Mouse (Mus musculus) G1E (cell line): Measurements from ENCODE around the gene Bcl2l12. TPM values are rescaled to one million over a fixed set of nuclear protein-coding genes. Genes with fewer than 3 reads are reported as not detected.
A peak's percentile ranks its signal among the peaks of the same experiment; 100 is the strongest.

Experiments used
- ATAC-seq: 2 replicates; pipeline ENCODE4 v1.8.0; 2016; ENCODE audit warnings: mild to moderate bottlenecking; ENCODE audit not compliant: insufficient number of reproducible peaks, poor library complexity, low FRiP score, severe bottlenecking; ENCODE audit errors: extremely low read depth
- DNase-seq: peaks from one replicate; pipeline ENCODE4 v3.0.0; 2012; ENCODE audit warnings: low spot score
- H3K27me3 ChIP-seq: 2 replicates; pipeline ENCODE4 v1.6.1; 2012; ENCODE audit warnings: mild to moderate bottlenecking, low read length, inconsistent platforms; ENCODE audit not compliant: insufficient read depth
- H3K36me3 ChIP-seq: replicated peaks from 2 replicates; pipeline ENCODE3; 2012; ENCODE audit warnings: mild to moderate bottlenecking, inconsistent platforms
- H3K4me1 ChIP-seq: 2 replicates; pipeline ENCODE4 v1.6.1; 2012; ENCODE audit warnings: low read depth, low read length, inconsistent platforms, mixed read lengths; ENCODE audit not compliant: insufficient read depth
- H3K4me3 ChIP-seq: 2 replicates; pipeline ENCODE4 v1.5.1; 2012; ENCODE audit warnings: low read depth, mild to moderate bottlenecking, inconsistent platforms, low read length, moderate library complexity, mixed read lengths
- H3K9me3 ChIP-seq: replicated peaks from 2 replicates; pipeline ENCODE4 v1.6.1; 2012; ENCODE audit warnings: inconsistent platforms
- CTCF ChIP-seq: IDR thresholded peaks from 2 replicates; pipeline ENCODE4 v1.5.1; 2012; ENCODE audit warnings: low read depth, low read length, inconsistent platforms, mixed read lengths
- GATA1 ChIP-seq: IDR thresholded peaks from 2 replicates; pipeline ENCODE4 v1.6.1; 2012; ENCODE audit warnings: borderline replicate concordance, low read length, inconsistent platforms, mixed read lengths
- GATA2 ChIP-seq: IDR thresholded peaks from 2 replicates; pipeline ENCODE4 v1.6.1; 2012; ENCODE audit warnings: low read depth, low read length, inconsistent platforms, borderline replicate concordance
- POLR2AphosphoS5 ChIP-seq: IDR thresholded peaks from 2 replicates; pipeline ENCODE4 v1.6.1; 2012; ENCODE audit warnings: low read depth, low read length, inconsistent platforms; ENCODE audit not compliant: insufficient replicate concordance
- TAL1 ChIP-seq: conservative IDR thresholded peaks from 2 replicates; pipeline ENCODE4 v1.6.1; 2012; ENCODE audit warnings: low read depth, low read length, inconsistent platforms, mixed read lengths
- polyA plus RNA-seq: library from polyadenylated mRNA; stranded (reverse); fragments of >175 nt; gene quantifications from 2 replicates; pipeline ENCODE4 v1.2.3, GENCODE M21; 2012
- total RNA-seq, 2 experiments: library from RNA; stranded (forward) in 1 of 2; stranded (reverse) in 1 of 2; fragments of 200-1000 nt in 1 of 2; fragments of >200 nt in 1 of 2; fragmentation: Nextera tagmentation in 1 of 2; gene quantifications; 2 replicates each; pipeline ENCODE4 v1.2.3; 2014 to 2017

Gene Bcl2l12
- total and polyA plus RNA-seq, 3 experiments: 11.1 to 74.6 (median 15.6) TPM

DNA sequence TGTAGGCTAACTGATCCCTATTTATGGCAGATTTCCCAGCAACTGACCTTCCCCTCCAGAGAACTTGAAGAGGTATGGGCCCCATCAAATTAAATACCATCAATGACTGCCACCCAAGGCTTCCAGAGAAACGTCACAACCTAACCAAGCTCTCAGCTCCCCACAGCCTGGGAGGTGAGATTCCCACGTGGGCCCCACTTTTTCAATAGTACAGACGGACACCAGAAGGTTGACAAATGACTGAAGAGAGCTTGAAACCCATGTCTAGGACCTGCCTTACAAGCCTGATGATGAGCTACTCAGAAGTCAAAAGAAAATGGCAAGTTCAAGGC is 13.7 kb downstream of the Bcl2l12 start:
- Histone ChIP-seq H3K4me3 (peak overlapping the region; percentile 98), H3K27me3 (no peaks in the 10 kb centered on the region), H3K4me1 (peaks cover 64% of the 10 kb centered on the region), H3K36me3 (peaks cover 69% of the 10 kb centered on the region), H3K9me3 (no peaks in the 10 kb centered on the region)
- DNase-seq (no peak), ATAC-seq (no peak)
- TF ChIP-seq TAL1: no peak
- TF ChIP-seq POLR2AphosphoS5: no peak
- TF ChIP-seq CTCF: no peak

DNA sequence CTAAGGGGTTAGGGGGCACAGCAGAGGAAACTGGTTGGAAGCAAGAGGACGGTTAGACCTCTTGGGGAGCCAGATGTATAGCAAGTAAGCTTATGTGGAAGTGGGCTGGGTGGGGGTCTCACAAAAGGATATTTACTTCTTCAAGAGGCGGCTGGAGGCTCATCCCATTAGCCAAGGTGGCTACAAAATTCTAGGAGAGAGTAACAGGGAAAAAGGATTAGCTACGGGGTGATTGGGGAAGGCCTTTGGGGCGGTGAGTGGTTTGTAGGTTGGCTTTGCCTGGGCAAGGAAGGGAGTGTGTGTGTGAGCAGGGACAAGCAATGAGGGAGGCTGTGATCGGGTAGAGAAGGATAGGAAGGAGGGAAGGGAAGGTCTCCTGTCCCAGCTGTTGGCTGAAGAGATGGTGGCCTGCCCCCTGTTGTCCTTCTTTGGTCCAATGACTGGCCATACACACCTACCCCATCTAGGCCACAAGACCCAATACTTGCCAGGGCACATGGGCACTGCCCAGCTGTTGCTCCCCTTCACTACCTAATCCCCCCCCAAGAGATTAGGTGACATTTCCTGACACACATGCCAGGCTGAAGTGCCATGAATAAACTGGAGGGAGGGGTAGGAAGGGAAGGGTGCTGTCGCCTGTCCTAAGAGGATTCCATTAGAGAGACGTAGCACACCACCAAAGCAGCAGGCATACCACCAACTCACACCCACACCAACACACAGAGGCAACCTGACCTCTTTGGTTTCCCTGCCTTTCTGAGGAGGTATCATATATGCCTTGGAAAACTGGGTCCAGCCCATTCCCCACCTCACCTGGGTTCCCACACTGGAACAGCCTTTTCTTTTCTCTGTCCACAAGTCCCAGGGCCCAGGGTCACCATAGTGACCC is 14.3 kb downstream of the Bcl2l12 start:
- DNase-seq: no peak
- Histone ChIP-seq H3K9me3 (no peaks in the 10 kb centered on the region), H3K4me3 (peak overlapping the region; percentile 98; the same call in 1 of the 2 replicates), H3K27me3 (no peaks in the 10 kb centered on the region), H3K36me3 (peaks cover 69% of the 10 kb centered on the region), H3K4me1 (peaks cover 65% of the 10 kb centered on the region)
- ATAC-seq: no peak
- TF ChIP-seq CTCF (no peak), GATA1 (no peak)

DNA sequence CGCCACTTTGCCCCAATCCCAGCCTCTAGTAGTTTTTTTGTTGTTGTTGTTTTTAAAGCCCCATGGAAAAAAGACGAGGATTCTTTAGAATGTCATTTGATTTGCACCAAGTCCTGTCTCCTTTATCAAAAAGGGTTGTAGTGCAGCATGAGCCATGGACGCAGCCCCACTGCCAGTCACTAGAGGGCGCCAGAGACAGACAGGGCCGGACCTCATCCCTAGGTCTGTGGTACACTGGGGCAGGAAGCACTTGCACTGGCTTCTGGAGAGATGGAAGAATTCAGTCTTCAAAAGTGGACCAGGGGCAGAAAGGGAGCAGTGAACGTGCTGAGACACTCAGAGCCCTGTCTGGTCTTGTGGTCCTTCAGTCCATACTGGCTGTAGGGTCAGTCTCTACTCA is 15.4 kb downstream of the Bcl2l12 start:
- Histone ChIP-seq H3K4me1 (peaks cover 64% of the 10 kb centered on the region), H3K4me3 (no peak overlapping the region), H3K27me3 (no peaks in the 10 kb centered on the region), H3K9me3 (no peaks in the 10 kb centered on the region), H3K36me3 (peaks cover 73% of the 10 kb centered on the region)
- TF ChIP-seq CTCF: peak; percentile 97
- TF ChIP-seq GATA2: no peak
- TF ChIP-seq TAL1: no peak
- no peak for ATAC-seq
- peak; percentile 68 for DNase-seq

DNA sequence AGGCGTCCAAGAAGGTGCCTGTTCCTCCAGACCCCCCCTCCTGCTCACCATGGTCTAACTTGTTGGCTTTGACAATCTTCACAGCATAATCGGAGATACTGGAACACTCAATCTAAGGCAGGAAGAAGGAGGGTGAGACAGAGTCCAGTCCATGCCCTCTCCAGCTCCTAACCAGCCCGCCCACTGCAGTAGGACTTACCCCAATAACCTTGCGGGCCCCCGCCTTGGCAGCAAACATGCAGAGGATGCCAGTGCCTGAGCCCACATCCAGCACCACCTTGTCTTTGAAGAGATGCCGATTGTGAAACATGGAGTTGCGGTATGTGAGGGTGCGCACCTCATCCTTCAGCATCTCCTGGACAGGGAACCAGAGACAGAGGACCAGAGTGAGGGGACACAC is 17.0 kb downstream of the Bcl2l12 start:
- Histone ChIP-seq H3K36me3 (peaks cover 86% of the 10 kb centered on the region), H3K27me3 (no peaks in the 10 kb centered on the region), H3K4me1 (peaks cover 65% of the 10 kb centered on the region), H3K9me3 (no peaks in the 10 kb centered on the region), H3K4me3 (no peak overlapping the region)
- ATAC-seq: no peak
- no peak for DNase-seq
- TF ChIP-seq GATA2: no peak
- TF ChIP-seq GATA1: no peak
- TF ChIP-seq CTCF: no peak
- TF ChIP-seq POLR2AphosphoS5: no peak
- TF ChIP-seq TAL1: no peak

DNA sequence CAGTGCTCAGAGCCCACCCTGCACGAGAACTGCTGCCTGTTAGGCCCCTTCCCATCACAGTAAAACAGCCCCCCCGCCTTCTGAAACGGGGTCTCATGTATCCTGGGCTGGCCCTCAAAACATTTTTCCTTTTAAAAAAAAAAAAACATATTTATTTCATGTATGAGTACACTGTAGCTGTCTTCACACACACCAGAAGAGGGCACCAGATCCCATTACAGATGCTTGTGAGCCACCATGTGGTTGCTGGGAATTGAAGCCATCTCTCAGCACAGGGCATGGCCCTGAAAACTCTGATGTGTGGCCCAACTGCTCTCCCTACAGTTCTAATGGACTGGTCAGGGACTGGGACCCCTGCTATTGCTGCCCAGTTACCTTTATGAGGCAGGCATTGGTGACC is 20.2 kb downstream of the Bcl2l12 start:
- DNase-seq (no peak), ATAC-seq (no peak)
- Histone ChIP-seq H3K36me3 (peaks cover 85% of the 10 kb centered on the region), H3K4me3 (no peak overlapping the region), H3K27me3 (peaks cover 8% of the 10 kb centered on the region), H3K9me3 (no peaks in the 10 kb centered on the region), H3K4me1 (peaks cover 61% of the 10 kb centered on the region)
- TF ChIP-seq GATA2: no peak
- no peak for TF ChIP-seq CTCF
- TF ChIP-seq POLR2AphosphoS5: no peak
- TF ChIP-seq GATA1: no peak
- no peak for TF ChIP-seq TAL1

DNA sequence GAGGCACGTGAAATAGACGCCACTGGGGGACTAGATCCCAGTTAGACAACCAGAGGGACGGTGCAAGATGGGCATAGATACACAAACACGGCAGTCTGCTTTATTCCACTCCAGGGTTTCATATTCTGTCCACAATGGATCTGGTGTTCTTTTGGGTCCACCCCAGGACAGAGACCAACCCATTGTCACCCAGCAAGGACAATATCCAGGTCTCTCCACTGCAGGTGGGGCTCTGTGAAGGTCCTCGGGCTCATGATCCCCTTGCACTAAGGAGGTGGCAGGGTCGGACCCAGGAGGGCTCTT is 23.4 kb downstream of the Bcl2l12 start:
- peaks cover 64% of the 10 kb centered on the region for H3K4me1 ChIP-seq
- ATAC-seq (no peak), DNase-seq (no peak)
- TF ChIP-seq GATA2: no peak
- TF ChIP-seq GATA1: no peak
- TF ChIP-seq CTCF: no peak
- TF ChIP-seq TAL1: no peak
- no peak for TF ChIP-seq POLR2AphosphoS5
- H3K27me3 ChIP-seq: peaks cover 25% of the 10 kb centered on the region
- no peaks in the 10 kb centered on the region for H3K9me3 ChIP-seq
- H3K4me3 ChIP-seq: no peak overlapping the region; the same call in 1 of the 2 replicates
- H3K36me3 ChIP-seq: peaks cover 52% of the 10 kb centered on the region

DNA sequence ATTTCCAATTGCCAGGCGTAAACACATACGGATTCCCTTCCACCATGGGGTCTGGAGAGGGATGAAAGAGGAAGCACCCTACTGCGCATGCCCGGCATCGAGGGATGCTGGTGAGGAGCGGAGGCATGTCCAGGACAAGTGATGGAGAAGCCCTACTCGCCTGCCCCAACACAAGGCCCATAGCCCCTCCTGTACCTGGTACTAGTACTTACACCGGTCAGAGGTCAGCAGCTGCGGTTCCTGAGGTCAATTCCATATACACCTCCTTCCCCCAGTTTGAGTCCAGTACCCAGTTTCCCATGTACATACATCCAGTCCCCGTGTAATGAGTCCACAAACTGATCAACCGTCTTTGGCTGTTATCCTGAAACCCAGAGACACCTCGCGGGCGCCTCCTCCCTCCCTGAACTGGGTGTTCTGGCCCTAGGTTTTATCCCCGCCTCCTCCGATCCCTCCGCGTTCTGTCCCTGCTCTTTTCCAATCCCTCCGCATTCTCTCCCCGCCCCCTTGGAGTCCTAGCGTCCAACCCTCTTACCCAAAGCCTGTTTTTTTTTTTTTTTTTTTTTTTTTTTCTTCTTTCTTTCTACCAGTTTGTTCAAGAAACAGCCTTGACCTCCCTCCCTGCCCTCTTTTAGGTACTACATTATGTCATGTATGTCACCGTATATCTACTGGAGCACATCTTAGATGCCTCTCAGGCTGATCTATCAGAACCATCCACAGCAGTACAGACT is 24.0 kb downstream of the Bcl2l12 start, which contains the start of gene Cpt1c:
TSS of gene Cpt1c (minus strand) at position 469 of the 734 bp plus-strand sequence.
- H3K4me3 ChIP-seq: peak within 1 kb of the TSS; percentile 56; the same call in 1 of the 2 replicates
- DNase-seq (peak; percentile 55), ATAC-seq (peak; percentile 8; the same call in 1 of the 2 replicates)
- peaks cover 29% of the 10 kb centered on the region for H3K27me3 ChIP-seq
- no peaks in the 10 kb centered on the region for H3K9me3 ChIP-seq
- H3K4me1 ChIP-seq: peaks cover 63% of the 10 kb centered on the region
- peaks cover 47% of the 10 kb centered on the region for H3K36me3 ChIP-seq
- TF ChIP-seq CTCF (no peak), TAL1 (no peak), POLR2AphosphoS5 (peak; percentile 79)
